Mouse (Mus musculus) heart, embryonic 12.5 days (tissue): Measurements from ENCODE around the gene Nmrk1. TPM values are rescaled to one million over a fixed set of nuclear protein-coding genes. Genes with fewer than 3 reads are reported as not detected.
A peak's percentile ranks its signal among the peaks of the same experiment; 100 is the strongest.
"Not testable (repeated sequence)": the region's sequence is repeated elsewhere in the genome, so short reads cannot be mapped to it uniquely, and the experiment has no call there.

ENCODE experiments used
- ATAC-seq: fragments of 200-750 bp; cut with Nextera tagmentation; 2 replicates; pipeline ENCODE4 v1.8.0; 2017; ENCODE audit warnings: moderate TSS enrichment, moderate library complexity; ENCODE audit not compliant: insufficient number of reproducible peaks, low FRiP score
- H3K27ac ChIP-seq: fragments of 300-500 bp; sonication (generic); 2 replicates; pipeline ENCODE4 v1.5.1; 2016; ENCODE audit warnings: mild to moderate bottlenecking, moderate library complexity; ENCODE audit not compliant: poor library complexity, severe bottlenecking
- H3K27me3 ChIP-seq: fragments of 300-500 bp; sonication (generic); replicated peaks from 2 replicates; pipeline ENCODE4 v1.6.1; 2016; ENCODE audit warnings: mild to moderate bottlenecking, moderate library complexity
- H3K36me3 ChIP-seq: fragments of 300-500 bp; sonication (generic); 2 replicates; pipeline ENCODE4 v1.6.1; 2016; ENCODE audit warnings: mild to moderate bottlenecking, moderate library complexity
- H3K4me1 ChIP-seq: fragments of 300-500 bp; sonication (generic); replicated peaks from 2 replicates; pipeline ENCODE4 v1.6.1; 2016; ENCODE audit warnings: mild to moderate bottlenecking
- H3K4me2 ChIP-seq: fragments of 300-500 bp; sonication (generic); 2 replicates; pipeline ENCODE4 v1.6.1; 2016; ENCODE audit warnings: mild to moderate bottlenecking, moderate library complexity
- H3K4me3 ChIP-seq: fragments of 300-500 bp; sonication (generic); 2 replicates; pipeline ENCODE4 v1.5.1; 2016; ENCODE audit warnings: mild to moderate bottlenecking
- H3K9ac ChIP-seq: fragments of 300-500 bp; sonication (generic); 2 replicates; pipeline ENCODE4 v1.6.1; 2016; ENCODE audit warnings: mild to moderate bottlenecking, moderate library complexity
- H3K9me3 ChIP-seq: fragments of 300-500 bp; sonication (generic); replicated peaks from 2 replicates; pipeline ENCODE4 v1.6.1; 2016; ENCODE audit warnings: mild to moderate bottlenecking, moderate library complexity
- WGBS: fragments of 180-500 bp; shearing (Covaris S2); methylation state at CpG from one replicate; pipeline ENCODE4 v1.1.7; 2016; 5-methylcytosine and 5-hydroxymethylcytosine counted together
- polyA plus RNA-seq: library from polyadenylated mRNA; unstranded; fragments of >200 nt; fragmentation: Nextera tagmentation; extraction: Ambion mirVana; gene quantifications from 2 replicates; pipeline ENCODE4 v1.2.1, GENCODE M21; 2016

Nmrk1 gene
- 5.7 and 6.3 TPM in 2 replicates for polyA plus RNA-seq

DNA sequence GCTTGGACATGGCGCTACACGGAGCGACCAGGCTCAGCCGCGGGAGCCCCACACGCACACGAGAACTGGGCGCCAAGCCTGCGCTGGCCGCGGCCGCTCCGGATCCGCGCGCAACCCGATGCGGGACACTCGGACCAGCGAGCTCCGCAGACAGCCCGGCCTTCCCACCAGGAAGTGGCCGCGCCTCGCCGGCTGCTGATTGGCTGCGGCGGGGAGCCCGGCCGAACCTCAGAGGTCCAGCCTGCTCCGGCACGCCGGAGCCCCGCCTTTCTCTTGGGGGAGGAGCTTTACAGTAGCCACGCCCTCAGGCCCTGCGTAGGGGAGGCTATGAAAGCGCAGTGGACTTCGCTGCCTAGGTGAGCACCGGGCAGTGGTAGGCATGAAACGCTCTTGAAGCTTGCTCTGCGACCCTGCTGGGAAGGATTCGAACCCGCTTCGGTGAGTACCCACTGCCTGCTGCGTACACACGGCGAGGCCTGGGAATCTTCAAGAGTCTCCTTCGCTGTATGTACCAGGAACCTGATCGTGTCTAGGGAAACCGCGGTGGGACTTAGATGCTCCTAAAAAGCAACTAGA lies at the start of gene Nmrk1, which contains the start of gene Ostf1:
Nmrk1 (plus strand) TSS at position 307 of the 576 bp plus-strand sequence.
Ostf1 (minus strand) TSS at position 180 of the 576 bp plus-strand sequence.
- ATAC-seq, result peak; percentile 99
- peaks cover 10% of the 10 kb centered on the region for H3K4me1 ChIP-seq
- H3K9me3 ChIP-seq, result no peaks in the 10 kb centered on the region
- peak within 1 kb of the TSS; percentile 83 for H3K9ac ChIP-seq
- peak within 1 kb of the TSS; percentile 76 for H3K27ac ChIP-seq
- H3K36me3 ChIP-seq, result 0 out of 2 replicates have a peak, but pooled peaks cover 3% of the 10 kb centered on the region
- no peaks in the 10 kb centered on the region for H3K27me3 ChIP-seq
- H3K4me2 ChIP-seq, result peak within 1 kb of the TSS; percentile 70
- under 1% methylated on average over 51 of the region's 51 CpGs for WGBS
- H3K4me3 ChIP-seq, result peak within 1 kb of the TSS; percentile 75

DNA sequence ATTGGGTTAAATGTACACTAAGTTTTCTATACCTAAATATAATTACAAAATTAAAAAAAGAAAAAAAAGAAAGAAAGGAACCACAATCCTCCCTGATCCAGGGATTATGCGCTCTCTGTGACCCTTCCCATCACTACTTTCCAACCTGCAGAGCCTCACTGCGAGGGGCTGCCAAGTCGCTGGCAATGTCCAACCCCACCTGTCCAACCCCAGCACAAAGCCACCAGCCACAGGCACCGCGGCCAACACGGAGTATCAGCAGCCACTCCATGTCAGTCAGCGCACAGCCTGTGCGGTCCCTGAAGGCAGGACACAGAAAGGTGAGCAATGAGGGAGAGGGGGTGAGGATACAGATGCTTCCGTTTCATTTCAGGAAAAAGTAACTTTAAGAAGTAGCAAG lies 49.5 kb upstream of the Nmrk1 start:
- H3K4me3 ChIP-seq, result no peak overlapping the region
- 90% methylated on average over 9 of the region's 9 CpGs for WGBS
- ATAC-seq, result no peak

DNA sequence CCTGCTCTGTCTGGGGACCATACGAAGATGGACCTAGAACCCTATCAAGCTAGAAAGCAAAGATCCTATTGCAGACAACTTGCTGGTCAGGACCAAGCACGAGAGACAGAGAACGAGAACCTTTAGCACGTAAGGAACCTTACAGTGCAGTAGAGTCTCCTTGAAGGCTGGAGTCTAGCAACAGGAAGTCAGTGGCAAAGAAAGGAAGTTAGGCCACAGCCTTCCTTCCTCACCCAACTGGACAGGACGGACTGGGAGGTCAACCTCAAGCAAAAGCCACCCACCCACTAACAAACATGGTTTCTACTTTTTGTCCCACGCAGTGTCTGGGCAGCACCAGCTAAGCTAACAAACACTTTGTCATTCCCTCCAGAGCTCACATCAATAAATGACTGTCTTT lies 48.9 kb upstream of the Nmrk1 start:
- Histone ChIP-seq H3K9me3 (no peaks in the 10 kb centered on the region), H3K4me3 (no peak overlapping the region), H3K27me3 (no peaks in the 10 kb centered on the region), H3K36me3 (peaks cover 25% of the 10 kb centered on the region), H3K4me2 (no peak overlapping the region), H3K4me1 (peaks cover 10% of the 10 kb centered on the region; the same call in 1 of the 2 replicates), H3K27ac (no peak overlapping the region), H3K9ac (no peak overlapping the region)
- WGBS, result 82% methylated on average over 6 of the region's 6 CpGs
- no peak for ATAC-seq

More for the DNA sequence above, 49.5 kb upstream of the Nmrk1 start:
- Histone ChIP-seq H3K36me3 (peaks cover 25% of the 10 kb centered on the region), H3K9me3 (no peaks in the 10 kb centered on the region), H3K27ac (no peak overlapping the region), H3K4me2 (no peak overlapping the region), H3K27me3 (no peaks in the 10 kb centered on the region), H3K9ac (no peak overlapping the region), H3K4me1 (peaks cover 10% of the 10 kb centered on the region; the same call in 1 of the 2 replicates)

DNA sequence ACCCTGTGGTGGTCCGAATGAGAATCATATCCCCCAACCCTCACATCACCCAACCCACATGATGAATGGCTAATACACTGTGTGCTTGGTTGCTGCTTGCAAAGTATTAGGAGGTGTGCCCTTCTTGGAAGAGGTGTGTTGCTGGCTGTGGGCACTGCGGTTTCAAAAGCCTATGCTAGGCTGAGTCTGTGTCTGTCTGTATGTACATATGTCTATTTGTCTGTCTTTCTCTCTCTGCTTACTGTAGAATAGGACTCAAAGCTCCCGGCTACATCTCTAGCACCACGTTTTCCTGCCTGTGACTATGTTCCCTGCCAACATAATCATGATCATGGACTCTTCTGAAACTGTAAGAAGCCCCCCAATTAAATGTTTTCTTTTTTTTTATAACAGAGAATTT lies 48.0 kb upstream of the Nmrk1 start:
- H3K9ac ChIP-seq, result no peak overlapping the region
- H3K27me3 ChIP-seq, result no peaks in the 10 kb centered on the region
- no peak for ATAC-seq
- no peaks in the 10 kb centered on the region for H3K9me3 ChIP-seq
- no peak overlapping the region for H3K4me2 ChIP-seq
- H3K4me3 ChIP-seq, result no peak overlapping the region
- peaks cover 30% of the 10 kb centered on the region for H3K36me3 ChIP-seq
- no peak overlapping the region for H3K27ac ChIP-seq
- 89% methylated on average over 4 of the region's 4 CpGs for WGBS
- H3K4me1 ChIP-seq, result peaks cover 10% of the 10 kb centered on the region; the same call in 1 of the 2 replicates

DNA sequence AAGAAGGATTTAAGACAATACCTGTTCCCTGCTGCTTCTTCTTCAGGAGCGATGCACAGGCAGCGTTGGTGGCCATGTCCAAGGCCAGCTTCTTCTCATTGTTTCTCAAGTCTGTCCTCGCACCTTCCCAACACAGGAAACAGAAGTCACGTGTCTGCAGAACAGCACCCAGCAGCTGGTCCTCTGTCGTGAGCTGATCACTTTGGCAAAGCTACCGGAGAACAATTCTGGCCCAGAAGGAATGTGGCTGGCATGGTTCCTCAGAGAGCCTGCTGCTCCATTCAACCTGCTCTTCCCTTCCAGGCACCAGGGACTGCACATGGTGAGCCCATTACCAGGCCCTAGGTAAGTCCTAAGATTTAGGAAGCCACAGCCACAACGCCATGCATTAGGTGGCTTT lies 47.1 kb upstream of the Nmrk1 start:
- Histone ChIP-seq H3K27me3 (no peaks in the 10 kb centered on the region), H3K4me3 (no peak overlapping the region), H3K4me2 (no peak overlapping the region), H3K27ac (no peak overlapping the region), H3K4me1 (peaks cover 10% of the 10 kb centered on the region; the same call in 1 of the 2 replicates), H3K9ac (no peak overlapping the region), H3K36me3 (peaks cover 36% of the 10 kb centered on the region), H3K9me3 (no peaks in the 10 kb centered on the region)
- WGBS, result 94% methylated on average over 7 of the region's 7 CpGs
- ATAC-seq, result no peak

DNA sequence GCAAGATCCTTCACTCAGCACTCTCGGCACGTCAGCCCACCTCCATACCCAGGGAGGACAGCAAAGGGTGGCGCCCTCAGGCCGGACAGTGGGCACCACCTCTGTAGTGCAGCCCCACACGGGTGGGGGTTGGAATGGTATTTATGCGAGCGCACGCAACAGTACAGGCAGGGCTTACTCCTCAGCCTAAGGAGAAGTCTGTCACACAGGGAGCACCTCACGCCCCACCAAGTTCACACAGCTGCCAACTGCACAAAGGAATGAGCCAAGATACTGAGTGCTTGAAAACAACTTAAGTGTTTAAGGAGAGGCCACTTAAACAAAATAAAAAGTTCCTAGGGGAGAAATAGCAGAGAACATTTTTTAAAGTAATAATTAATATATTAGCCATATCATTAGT lies 44.6 kb upstream of the Nmrk1 start:
- Histone ChIP-seq H3K9ac (no peak overlapping the region), H3K36me3 (peaks cover 35% of the 10 kb centered on the region), H3K27ac (no peak overlapping the region), H3K4me2 (no peak overlapping the region), H3K4me3 (no peak overlapping the region), H3K9me3 (no peaks in the 10 kb centered on the region), H3K4me1 (peaks cover 10% of the 10 kb centered on the region; the same call in 1 of the 2 replicates), H3K27me3 (no peaks in the 10 kb centered on the region)
- no peak for ATAC-seq
- WGBS, result 77% methylated on average over 9 of the region's 9 CpGs

DNA sequence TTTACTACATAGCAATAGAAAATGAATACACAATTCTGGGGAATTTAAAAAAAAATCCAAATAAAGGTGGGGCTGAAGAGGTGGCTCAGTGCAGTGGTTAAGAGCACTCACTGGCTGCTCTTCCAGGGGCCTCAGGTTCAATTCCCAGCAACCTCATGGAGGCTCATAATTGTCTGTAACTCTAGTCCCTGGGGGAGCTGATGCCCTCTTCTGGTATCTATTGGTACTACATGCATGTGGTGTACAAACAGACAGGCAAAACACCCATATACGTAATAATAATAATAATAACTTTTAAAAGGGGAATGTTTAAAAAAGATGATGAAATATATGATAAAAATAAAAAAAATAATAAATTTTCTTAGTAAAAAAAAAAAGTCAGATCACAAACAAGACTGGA lies 43.5 kb upstream of the Nmrk1 start:
- peaks cover 15% of the 10 kb centered on the region for H3K4me1 ChIP-seq
- H3K27ac ChIP-seq, result no peak overlapping the region
- peaks cover 33% of the 10 kb centered on the region for H3K36me3 ChIP-seq
- H3K4me3 ChIP-seq, result no peak overlapping the region
- ATAC-seq, result no peak
- H3K9me3 ChIP-seq, result no peaks in the 10 kb centered on the region
- no peak overlapping the region for H3K9ac ChIP-seq
- H3K27me3 ChIP-seq, result no peaks in the 10 kb centered on the region
- no peak overlapping the region for H3K4me2 ChIP-seq
- 94% methylated on average over 1 of the region's 1 CpGs for WGBS

DNA sequence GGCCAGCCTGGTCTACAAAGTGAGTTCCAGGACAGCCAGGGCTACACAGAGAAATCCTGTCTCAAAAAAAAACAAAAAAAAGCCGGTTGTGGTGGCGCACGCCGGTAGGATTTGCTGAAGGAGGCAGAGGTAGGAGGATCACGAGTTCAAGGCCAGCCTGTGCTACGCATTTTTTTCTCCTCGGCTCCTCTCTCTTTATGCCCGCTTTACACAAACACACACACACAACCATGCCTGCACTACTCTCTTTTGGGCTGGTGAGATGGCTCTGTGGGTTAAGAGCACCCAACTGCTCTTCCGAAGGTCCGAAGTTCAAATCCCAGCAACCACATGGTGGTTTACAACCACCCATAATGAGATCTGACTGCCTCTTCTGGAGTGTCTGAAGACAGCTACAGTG lies 42.9 kb upstream of the Nmrk1 start:
- not testable (repeated sequence) for H3K27me3 ChIP-seq, ATAC-seq
- 93% methylated on average over 10 of the region's 10 CpGs for WGBS

DNA sequence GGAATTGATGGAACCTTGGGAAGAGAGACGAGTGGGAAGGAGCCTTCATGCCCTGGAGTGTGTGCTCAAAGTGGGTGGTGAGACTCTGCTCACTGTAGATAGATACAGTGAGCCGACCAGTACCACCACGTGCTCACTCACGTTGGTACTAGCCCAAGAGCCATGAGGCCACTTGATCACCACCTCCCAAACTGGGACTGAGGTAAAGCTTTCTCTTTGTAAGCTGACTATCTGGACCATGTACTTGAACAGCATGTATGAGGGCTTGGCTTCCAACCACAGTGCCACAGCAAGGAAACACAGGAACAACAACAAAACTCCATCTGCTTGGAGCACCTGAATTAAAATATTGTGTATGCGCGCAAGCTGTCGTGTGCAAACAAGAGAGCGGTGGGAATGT lies 42.5 kb upstream of the Nmrk1 start:
- Histone ChIP-seq H3K4me1 (peaks cover 15% of the 10 kb centered on the region), H3K9me3 (no peaks in the 10 kb centered on the region), H3K4me2 (no peak overlapping the region), H3K4me3 (no peak overlapping the region), H3K9ac (no peak overlapping the region), H3K36me3 (peaks cover 31% of the 10 kb centered on the region), H3K27ac (no peak overlapping the region), H3K27me3 (no peaks in the 10 kb centered on the region)
- no peak for ATAC-seq
- WGBS, result 88% methylated on average over 8 of the region's 8 CpGs

More for the DNA sequence above, 42.9 kb upstream of the Nmrk1 start:
- H3K27ac ChIP-seq, H3K9ac ChIP-seq, H3K4me3 ChIP-seq, H3K9me3 ChIP-seq, H3K4me2 ChIP-seq: not testable (repeated sequence)
- Histone ChIP-seq H3K36me3 (peaks cover 32% of the 10 kb centered on the region), H3K4me1 (peaks cover 15% of the 10 kb centered on the region)

DNA sequence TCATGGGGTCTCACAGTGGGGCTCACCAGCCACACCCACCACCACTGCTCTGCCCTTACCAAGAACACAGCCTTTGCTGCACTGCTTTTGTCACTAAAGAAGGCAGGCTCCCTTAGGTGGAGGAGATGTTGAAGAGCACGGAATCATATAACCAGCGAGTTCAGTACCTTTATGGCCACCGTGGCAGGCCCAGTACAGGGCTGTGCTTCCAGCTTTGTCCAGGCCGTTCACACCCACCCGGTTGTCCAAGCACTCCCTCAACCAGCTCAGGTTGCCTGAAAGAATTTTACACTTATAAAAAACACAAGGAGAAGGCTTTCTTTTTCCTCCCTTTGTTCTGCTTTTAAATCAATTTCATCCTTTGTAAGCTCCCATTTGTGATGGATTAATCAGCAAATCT lies 41.5 kb upstream of the Nmrk1 start:
- Histone ChIP-seq H3K4me1 (peaks cover 15% of the 10 kb centered on the region), H3K36me3 (peaks cover 21% of the 10 kb centered on the region), H3K27ac (no peak overlapping the region), H3K4me2 (no peak overlapping the region), H3K4me3 (no peak overlapping the region), H3K9ac (no peak overlapping the region), H3K27me3 (no peaks in the 10 kb centered on the region), H3K9me3 (no peaks in the 10 kb centered on the region)
- 83% methylated on average over 5 of the region's 5 CpGs for WGBS
- ATAC-seq, result no peak

DNA sequence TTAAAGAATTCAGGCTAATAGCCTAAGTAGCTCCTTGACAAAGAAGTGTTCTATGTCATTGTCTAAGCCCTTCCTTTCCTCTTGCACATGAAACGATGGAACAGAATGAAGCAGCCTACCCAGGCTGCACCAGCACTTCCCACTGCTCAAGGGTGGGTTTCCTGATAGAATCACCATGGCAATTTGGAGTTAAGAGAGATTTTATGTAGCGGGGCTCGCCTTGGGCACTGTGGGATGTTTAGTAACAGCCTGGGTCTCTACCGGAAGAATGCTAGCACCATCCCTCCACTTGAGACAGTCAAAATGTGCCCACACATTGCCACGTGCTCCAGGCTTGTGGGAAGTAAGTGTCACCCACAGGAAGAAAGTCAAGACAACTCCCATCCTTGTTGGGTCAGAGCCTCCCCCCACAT lies 40.8 kb upstream of the Nmrk1 start:
- H3K36me3 ChIP-seq, result peaks cover 16% of the 10 kb centered on the region
- peaks cover 10% of the 10 kb centered on the region for H3K4me1 ChIP-seq
- no peaks in the 10 kb centered on the region for H3K9me3 ChIP-seq
- no peaks in the 10 kb centered on the region for H3K27me3 ChIP-seq
- no peak overlapping the region for H3K27ac ChIP-seq
- no peak overlapping the region for H3K4me3 ChIP-seq
- no peak for ATAC-seq
- H3K9ac ChIP-seq, result no peak overlapping the region
- H3K4me2 ChIP-seq, result no peak overlapping the region
- 60% methylated on average over 5 of the region's 5 CpGs for WGBS

DNA sequence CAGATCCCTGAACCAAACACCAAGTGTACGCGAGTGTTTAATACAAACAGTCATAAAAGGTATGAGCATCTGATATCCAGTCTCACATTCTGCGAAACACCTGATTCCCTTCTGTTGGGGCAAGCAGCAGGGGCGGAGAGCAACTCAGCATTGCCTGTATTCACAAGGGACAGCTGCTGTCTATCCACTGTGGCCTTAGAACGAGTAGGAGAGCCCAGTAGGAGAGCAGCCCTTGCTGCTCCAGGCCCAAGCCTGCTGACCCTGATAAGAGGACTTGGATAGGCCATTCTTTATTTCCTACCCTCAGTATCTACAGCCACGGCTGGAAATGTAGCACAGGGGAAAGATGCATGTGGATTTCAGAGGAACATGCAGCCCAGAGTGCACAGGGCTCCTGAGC lies 38.8 kb upstream of the Nmrk1 start:
- ATAC-seq, result no peak
- Histone ChIP-seq H3K4me3 (no peak overlapping the region), H3K27me3 (no peaks in the 10 kb centered on the region), H3K27ac (no peak overlapping the region), H3K4me1 (peaks cover 5% of the 10 kb centered on the region), H3K9me3 (no peaks in the 10 kb centered on the region), H3K9ac (no peak overlapping the region), H3K36me3 (peaks cover 16% of the 10 kb centered on the region), H3K4me2 (no peak overlapping the region)
- WGBS, result 66% methylated on average over 6 of the region's 6 CpGs
